8 mouse cellular contexts compared by ENCODE assay signal in the genomic region with DNA sequence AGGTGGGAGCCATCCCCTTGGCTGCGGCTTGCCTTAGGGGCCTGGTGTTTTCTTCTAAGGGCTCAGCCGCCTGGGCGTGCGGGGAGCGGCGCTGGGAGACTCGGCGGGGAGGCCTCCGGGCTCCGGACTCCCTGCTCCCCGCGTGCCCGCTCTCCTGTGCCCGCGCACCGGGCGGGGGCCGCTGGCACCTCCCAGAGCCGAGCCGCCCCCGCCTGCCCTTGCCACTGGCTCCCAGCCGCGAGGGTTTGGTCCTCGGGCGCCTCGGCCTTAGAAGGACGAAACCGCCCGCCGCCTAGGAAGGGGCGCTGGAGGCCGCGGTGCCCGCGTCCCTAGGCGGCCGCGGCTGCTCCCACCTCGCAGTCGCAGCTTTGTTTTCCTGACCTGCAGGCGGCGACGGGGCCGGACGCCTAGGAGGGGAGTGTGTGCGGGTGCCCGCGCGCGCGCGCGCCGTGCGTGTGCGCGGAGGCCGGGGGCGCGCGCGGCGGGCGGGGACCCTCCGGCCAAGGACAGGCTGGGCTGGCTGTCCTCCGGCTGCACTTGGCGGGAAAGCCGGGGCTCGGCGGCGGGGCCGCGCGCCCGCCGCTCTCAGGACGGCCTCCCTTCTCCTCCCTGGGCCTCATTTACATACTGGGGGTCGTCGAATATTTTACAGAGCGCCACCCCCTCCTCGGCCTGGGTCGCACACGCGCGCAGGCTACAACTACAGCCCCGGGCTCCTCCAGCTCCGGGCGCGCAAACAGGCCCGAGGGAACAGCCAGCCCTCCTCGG.
DNase-seq lines count a peak whose midpoint lies in the region; ATAC-seq and TF ChIP-seq lines count a peak whose summit lies in the region.

No protein-coding gene starts in this region.

- H3K4me2 ChIP-seq in heart, embryonic 13.5 days, result peak overlapping the region; percentile 91

- H3K27me3 ChIP-seq in heart, embryonic 13.5 days (replicated peaks), result peaks cover 90% of the 10 kb centered on the region

- H3K27ac ChIP-seq in ES-E14 (ENCODE audit: insufficient read depth, low read depth, low read length, poor library complexity, severe bottlenecking), result peak overlapping the region; percentile 34; the same call in 1 of the 2 replicates
- H3K27ac ChIP-seq in heart, embryonic 13.5 days (replicated peaks), result peak overlapping the region; percentile 82

- under 1% methylated on average over 68 of the region's 91 CpGs for WGBS in heart, embryonic 13.5 days

- in situ Hi-C loops in ES-E14 (cut with MboI; ENCODE audit: low sequenced_read_pairs in 2 of 2, unreplicated experiment in 2 of 2), result loop anchor here in 1 of 2 experiments (10.0 kb wide), 1 partner anchor 614 kb away; no protein-coding TSS in a partner anchor

- H3K4me3 ChIP-seq in ES-E14 (ENCODE audit: insufficient read depth in 1 of 2, low read depth in 1 of 2, low read length in 2 of 2, poor library complexity in 1 of 2, severe bottlenecking in 1 of 2), result peak overlapping the region; percentile 72 to 80
- peak overlapping the region; percentile 71 for H3K4me3 ChIP-seq in heart, embryonic 13.5 days

- H3K4me1 ChIP-seq in ES-E14 (ENCODE audit: control insufficient read depth in 2 of 2, insufficient read depth in 2 of 2, low read length in 2 of 2, poor library complexity in 1 of 2), result peaks cover 2 to 3% of the 10 kb centered on the region in 2 experiments; a peak in 3 of 4 replicates
- peaks cover 34% of the 10 kb centered on the region for H3K4me1 ChIP-seq in heart, embryonic 13.5 days

- peak overlapping the region; percentile 85 for H3K9ac ChIP-seq in ES-E14 (ENCODE audit: insufficient read depth, low read depth, low read length, poor library complexity, severe bottlenecking)
- peak overlapping the region; percentile 87 for H3K9ac ChIP-seq in heart, embryonic 13.5 days

- peak; percentile 62 for ATAC-seq in heart, embryonic 13.5 days (ENCODE audit: extremely low read depth, insufficient number of reproducible peaks, low FRiP score, low TSS enrichment)
- 0 out of 2 replicates have a peak, but pooled peaks have one; percentile 15 for ATAC-seq in megakaryocyte, adult 5-6 weeks (ENCODE audit: poor library complexity, severe bottlenecking)

- H3K9me3 ChIP-seq in ES-E14 (ENCODE audit: control insufficient read depth, insufficient read depth, low read depth, low read length), result no peaks in the 10 kb centered on the region
- no peaks in the 10 kb centered on the region for H3K9me3 ChIP-seq in heart, embryonic 13.5 days

- DNase-seq in 416B (ENCODE audit: low read depth), result peak; percentile 90
- DNase-seq in ES-E14 (ENCODE audit: low read depth, low spot score), result no peak
- peak; percentile 92 to 94 for DNase-seq in cerebellum, postnatal 14 days
- peak; percentile 82 to 87 for DNase-seq in layer of hippocampus, adult 18-20 months (ENCODE audit: low spot score in 2 of 2)
- peak; percentile 69 to 76 for DNase-seq in right cerebral cortex, postnatal 36 days (ENCODE audit: low spot score in 2 of 2)
- no peak for DNase-seq in urinary bladder, postnatal 14 days (ENCODE audit: low spot score)

- no peaks in the 10 kb centered on the region for H3K36me3 ChIP-seq in ES-E14 (ENCODE audit: control insufficient read depth, insufficient read depth, low read length, poor library complexity, severe bottlenecking)
- H3K36me3 ChIP-seq in heart, embryonic 13.5 days, result no peaks in the 10 kb centered on the region

TF ChIP-seq in ES-E14, 5 proteins besides CTCF, POLR2A, EP300 and RAD21:
- TF ChIP-seq CHD2 (IDR thresholded peaks at IDR 0.05; ENCODE audit: low read depth, low read length), result no peak
- no peak for TF ChIP-seq MAFK (IDR thresholded peaks at IDR 0.05; ENCODE audit: insufficient read depth, low read depth, low read length)
- no peak for TF ChIP-seq ZC3H11A (IDR thresholded peaks at IDR 0.05; ENCODE audit: borderline replicate concordance, low read depth, low read length)
- TF ChIP-seq HCFC1 (IDR thresholded peaks at IDR 0.05; ENCODE audit: borderline replicate concordance, insufficient read depth, low read length), result no peak
- no peak for TF ChIP-seq ZNF384 (IDR thresholded peaks at IDR 0.05; ENCODE audit: low read depth, low read length)
TF ChIP-seq in ES-E14: peak in this region for 0.

Comparison
In these comparisons a context has a peak if more than half of its experiments do, and no peak if none do; other contexts are left out.
1. DNase-seq: peak in 416B (single experiment), cerebellum, postnatal 14 days (2 of 2), layer of hippocampus, adult 18-20 months (2 of 2) and right cerebral cortex, postnatal 36 days (2 of 2); none in ES-E14 (single experiment) and urinary bladder, postnatal 14 days (single experiment).